Mouse (Mus musculus) midbrain, embryonic 12.5 days (tissue): ENCODE results near the gene Paqr7. TPM values are rescaled to one million over a fixed set of nuclear protein-coding genes. Genes with fewer than 3 reads are reported as not detected.
A peak's percentile ranks its signal among the peaks of the same experiment; 100 is the strongest.

Experiments
- ATAC-seq: fragments of 200-750 bp; cut with Nextera tagmentation; 2 replicates; pipeline ENCODE4 v1.8.0; 2017; ENCODE audit warnings: low read depth, moderate TSS enrichment, moderate library complexity; ENCODE audit not compliant: low FRiP score
- H3K27ac ChIP-seq: fragments of 300-500 bp; sonication (generic); replicated peaks from 2 replicates; pipeline ENCODE4 v1.5.1; 2016; ENCODE audit warnings: mild to moderate bottlenecking
- H3K27me3 ChIP-seq: fragments of 300-500 bp; sonication (generic); 2 replicates; pipeline ENCODE4 v1.6.1; 2016; ENCODE audit warnings: mild to moderate bottlenecking
- H3K36me3 ChIP-seq: fragments of 300-500 bp; sonication (generic); 2 replicates; pipeline ENCODE4 v1.6.1; 2016
- H3K4me1 ChIP-seq: fragments of 300-500 bp; sonication (generic); 2 replicates; pipeline ENCODE4 v1.6.1; 2016
- H3K4me2 ChIP-seq: fragments of 300-500 bp; sonication (generic); replicated peaks from 2 replicates; pipeline ENCODE4 v1.6.1; 2016; ENCODE audit warnings: mild to moderate bottlenecking, moderate library complexity
- H3K4me3 ChIP-seq: fragments of 300-500 bp; sonication (generic); 2 replicates; pipeline ENCODE4 v1.5.1; 2016; ENCODE audit warnings: mild to moderate bottlenecking
- H3K9ac ChIP-seq: fragments of 300-500 bp; sonication (generic); replicated peaks from 2 replicates; pipeline ENCODE4 v1.6.1; 2016; ENCODE audit warnings: mild to moderate bottlenecking, moderate library complexity
- H3K9me3 ChIP-seq: fragments of 300-500 bp; sonication (generic); 2 replicates; pipeline ENCODE4 v1.6.1; 2016; ENCODE audit warnings: mild to moderate bottlenecking
- WGBS: fragments of 180-500 bp; shearing (Covaris S2); methylation state at CpG from one replicate; pipeline ENCODE4 v1.1.7; 2016; 5-methylcytosine and 5-hydroxymethylcytosine counted together
- polyA plus RNA-seq: library from polyadenylated mRNA; unstranded; fragments of >200 nt; fragmentation: Nextera tagmentation; extraction: Ambion mirVana; gene quantifications from 2 replicates; pipeline ENCODE4 v1.2.1, GENCODE M21; 2016

Paqr7 gene
- polyA plus RNA-seq, 1 experiment from 2014 or later, result 6.4 TPM

DNA sequence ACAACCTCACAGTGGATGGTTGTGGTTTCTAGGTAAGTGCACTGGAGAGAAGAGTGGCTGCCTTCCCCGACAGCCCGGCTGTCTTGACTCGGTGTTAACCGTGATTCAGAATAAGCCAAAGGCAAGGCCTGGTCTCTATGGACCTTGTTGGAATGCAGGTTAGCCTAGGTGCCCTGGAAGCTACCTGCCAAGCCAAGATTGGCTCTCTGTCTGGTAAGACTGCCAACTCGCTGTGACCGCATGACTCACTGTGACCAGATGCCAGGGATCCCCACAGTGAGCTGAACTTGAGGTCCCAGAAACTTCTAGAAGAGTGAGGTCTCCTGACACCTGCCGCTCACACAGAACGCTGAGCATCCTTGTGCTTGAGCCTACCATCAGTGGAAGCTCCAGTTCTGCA lies 19.6 kb upstream of the Paqr7 start:
- peaks cover 5% of the 10 kb centered on the region; the same call in 1 of the 2 replicates for H3K27me3 ChIP-seq
- H3K4me1 ChIP-seq, result peaks cover 32% of the 10 kb centered on the region
- H3K36me3 ChIP-seq, result peaks cover 49% of the 10 kb centered on the region
- H3K27ac ChIP-seq, result peak overlapping the region; percentile 42
- no peak overlapping the region for H3K9ac ChIP-seq
- WGBS, result 95% methylated on average over 8 of the region's 8 CpGs
- H3K4me3 ChIP-seq, result no peak overlapping the region
- ATAC-seq, result no peak
- no peaks in the 10 kb centered on the region for H3K9me3 ChIP-seq
- H3K4me2 ChIP-seq, result no peak overlapping the region

GRCm38 (mm10) chr4:134478031-134478430 lies 18.5 kb upstream of the Paqr7 start:
- peaks cover 38% of the 10 kb centered on the region for H3K36me3 ChIP-seq
- 9% methylated on average over 9 of the region's 9 CpGs for WGBS
- H3K9ac ChIP-seq, result no peak overlapping the region
- H3K4me2 ChIP-seq, result no peak overlapping the region
- no peak overlapping the region for H3K4me3 ChIP-seq
- peak; percentile 63 for ATAC-seq
- peaks cover 11% of the 10 kb centered on the region; the same call in 1 of the 2 replicates for H3K27me3 ChIP-seq
- H3K4me1 ChIP-seq, result peaks cover 22% of the 10 kb centered on the region
- H3K27ac ChIP-seq, result peak overlapping the region; percentile 8
- no peaks in the 10 kb centered on the region for H3K9me3 ChIP-seq

- Histone ChIP-seq H3K9ac (no peak overlapping the region), H3K4me2 (no peak overlapping the region), H3K4me1 (peaks cover 10% of the 10 kb centered on the region; the same call in 1 of the 2 replicates), H3K9me3 (no peaks in the 10 kb centered on the region), H3K27me3 (peaks cover 11% of the 10 kb centered on the region), H3K4me3 (no peak overlapping the region), H3K27ac (no peak overlapping the region), H3K36me3 (peaks cover 24% of the 10 kb centered on the region)
- 93% methylated on average over 4 of the region's 4 CpGs for WGBS
- no peak for ATAC-seq
Observed at GRCm38 (mm10) chr4:134479839-134480238, 16.7 kb upstream of the Paqr7 start.

DNA sequence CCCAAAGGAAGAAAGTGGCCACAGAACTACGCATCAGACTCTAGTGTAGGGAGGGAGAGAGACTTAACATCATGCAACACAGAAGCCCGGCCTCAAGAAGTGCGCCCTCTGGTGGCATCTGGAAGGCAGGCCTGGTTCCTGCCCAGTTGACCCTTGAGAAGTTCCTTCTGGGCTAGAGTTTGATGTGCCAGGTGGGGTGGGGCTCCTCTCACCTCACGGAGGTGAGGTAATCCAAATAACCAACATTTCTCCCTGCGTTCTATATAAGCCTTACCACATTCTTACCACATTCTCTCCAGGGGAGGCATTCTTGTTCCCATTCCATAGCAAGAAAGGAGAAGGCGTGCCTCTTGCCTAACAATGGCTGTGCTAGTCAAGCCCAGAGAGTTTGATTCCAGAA lies 15.6 kb upstream of the Paqr7 start:
- no peak for ATAC-seq
- peaks cover 10% of the 10 kb centered on the region; the same call in 1 of the 2 replicates for H3K4me1 ChIP-seq
- no peak overlapping the region for H3K4me2 ChIP-seq
- WGBS, result 22% methylated on average over 6 of the region's 6 CpGs
- no peak overlapping the region for H3K9ac ChIP-seq
- H3K9me3 ChIP-seq, result no peaks in the 10 kb centered on the region
- no peak overlapping the region for H3K27ac ChIP-seq
- peaks cover 11% of the 10 kb centered on the region for H3K27me3 ChIP-seq
- peaks cover 14% of the 10 kb centered on the region for H3K36me3 ChIP-seq
- no peak overlapping the region for H3K4me3 ChIP-seq

DNA sequence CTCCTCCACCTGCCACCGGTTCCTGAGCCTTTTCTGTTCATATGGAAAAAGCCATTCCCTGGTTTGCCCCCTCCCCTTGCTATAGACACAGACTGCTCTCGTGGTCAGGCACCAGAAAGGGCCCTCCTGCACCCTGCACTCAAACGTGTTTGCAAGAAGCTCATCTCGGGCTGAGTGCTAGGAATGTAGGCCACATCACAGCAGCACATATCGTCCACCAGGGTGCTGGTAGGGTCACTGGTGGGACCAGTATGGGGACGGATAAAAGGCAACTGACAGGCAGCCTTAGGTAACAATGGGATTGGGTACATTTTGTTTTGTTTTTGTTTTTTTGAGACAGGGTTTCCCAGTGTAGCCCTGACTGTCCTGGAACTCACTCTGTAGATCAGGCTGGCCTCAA lies 15.2 kb upstream of the Paqr7 start:
- 58% methylated on average over 6 of the region's 6 CpGs for WGBS
- H3K9ac ChIP-seq, result no peak overlapping the region
- no peak overlapping the region for H3K4me2 ChIP-seq
- no peaks in the 10 kb centered on the region for H3K9me3 ChIP-seq
- H3K4me3 ChIP-seq, result no peak overlapping the region
- peaks cover 10% of the 10 kb centered on the region; the same call in 1 of the 2 replicates for H3K4me1 ChIP-seq
- no peak overlapping the region for H3K27ac ChIP-seq
- H3K36me3 ChIP-seq, result peaks cover 10% of the 10 kb centered on the region
- ATAC-seq, result no peak
- peaks cover 11% of the 10 kb centered on the region for H3K27me3 ChIP-seq

DNA sequence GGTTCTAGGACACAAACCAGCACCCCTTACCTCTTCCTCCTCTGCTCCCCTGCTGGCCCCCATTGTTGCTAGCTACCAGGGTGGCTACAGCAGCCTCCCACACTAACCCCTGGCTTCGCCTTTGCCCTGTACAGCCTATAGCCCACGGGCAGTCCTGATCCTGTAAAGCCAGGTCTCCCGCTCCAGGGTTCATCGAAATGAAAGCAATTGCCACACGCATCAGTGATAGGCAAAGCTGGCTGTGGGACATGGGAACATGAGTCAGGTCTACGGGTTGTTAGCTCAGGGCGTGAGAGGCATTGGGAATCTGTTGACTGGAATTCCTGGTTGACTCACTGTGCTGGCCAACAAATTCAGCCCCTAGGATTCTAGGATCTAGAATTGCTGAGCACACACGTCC lies 14.1 kb upstream of the Paqr7 start:
- Histone ChIP-seq H3K27ac (no peak overlapping the region), H3K4me1 (peaks cover 10% of the 10 kb centered on the region; the same call in 1 of the 2 replicates), H3K4me2 (no peak overlapping the region), H3K9me3 (no peaks in the 10 kb centered on the region), H3K4me3 (no peak overlapping the region), H3K9ac (no peak overlapping the region), H3K36me3 (no peaks in the 10 kb centered on the region), H3K27me3 (peaks cover 11% of the 10 kb centered on the region)
- WGBS, result 83% methylated on average over 8 of the region's 8 CpGs
- ATAC-seq, result no peak

- Histone ChIP-seq H3K9ac (no peak overlapping the region), H3K9me3 (no peaks in the 10 kb centered on the region), H3K4me1 (peaks cover 8% of the 10 kb centered on the region; the same call in 1 of the 2 replicates), H3K27me3 (peaks cover 11% of the 10 kb centered on the region), H3K27ac (no peak overlapping the region), H3K4me2 (no peak overlapping the region), H3K4me3 (no peak overlapping the region), H3K36me3 (no peaks in the 10 kb centered on the region)
- ATAC-seq, result no peak
- WGBS, result 74% methylated on average over 6 of the region's 6 CpGs
Observed at GRCm38 (mm10) chr4:134483078-134483688, 13.3 kb upstream of the Paqr7 start.

DNA sequence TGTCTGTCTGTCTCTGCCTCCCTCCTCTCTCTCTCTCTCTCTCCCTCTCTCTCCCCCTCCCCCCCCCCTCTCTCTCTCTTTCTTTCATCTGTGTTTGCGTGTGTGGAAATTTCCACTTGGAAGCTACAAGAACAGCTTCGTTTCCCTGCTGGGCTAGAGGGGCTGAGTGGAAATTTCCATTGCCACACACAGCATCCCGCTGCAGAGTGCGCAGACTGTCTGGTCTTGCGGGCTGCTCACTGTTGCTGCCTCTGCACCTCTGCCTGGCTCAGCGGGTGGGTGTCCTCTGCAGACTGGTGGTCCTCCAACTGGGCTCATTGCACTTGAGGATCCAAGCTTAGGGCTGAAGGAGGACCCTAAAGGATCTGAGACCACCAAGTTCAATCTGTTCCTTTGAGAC lies 12.8 kb upstream of the Paqr7 start:
- H3K4me1 ChIP-seq, result peaks cover 3% of the 10 kb centered on the region; the same call in 1 of the 2 replicates
- no peak for ATAC-seq
- H3K4me3 ChIP-seq, result no peak overlapping the region
- H3K27ac ChIP-seq, result no peak overlapping the region
- no peak overlapping the region for H3K4me2 ChIP-seq
- no peak overlapping the region for H3K9ac ChIP-seq
- no peaks in the 10 kb centered on the region for H3K36me3 ChIP-seq
- peaks cover 11% of the 10 kb centered on the region for H3K27me3 ChIP-seq
- WGBS, result 56% methylated on average over 6 of the region's 6 CpGs
- H3K9me3 ChIP-seq, result no peaks in the 10 kb centered on the region

DNA sequence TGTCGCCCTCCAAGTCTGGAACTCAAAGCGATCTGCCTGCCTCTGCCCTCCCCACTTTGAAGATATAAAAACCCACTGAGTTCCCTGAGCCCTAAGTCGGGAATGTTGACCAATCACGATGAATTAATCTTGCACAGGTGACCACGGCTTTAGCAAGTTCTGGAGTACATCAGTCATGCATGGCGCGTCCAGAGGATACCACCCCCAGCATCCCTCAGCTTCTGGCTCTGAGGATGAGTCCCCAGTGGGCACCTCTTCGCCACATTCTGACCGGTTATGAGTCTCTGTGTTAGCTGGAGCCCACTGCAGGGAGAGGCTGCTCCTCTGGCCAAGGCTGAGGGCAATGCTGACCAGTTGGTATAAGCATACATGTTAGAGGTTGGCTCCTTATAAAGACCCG lies 12.3 kb upstream of the Paqr7 start:
- no peaks in the 10 kb centered on the region for H3K9me3 ChIP-seq
- no peak for ATAC-seq
- H3K27ac ChIP-seq, result no peak overlapping the region
- H3K27me3 ChIP-seq, result peaks cover 11% of the 10 kb centered on the region
- no peak overlapping the region for H3K9ac ChIP-seq
- no peak overlapping the region for H3K4me3 ChIP-seq
- H3K4me1 ChIP-seq, result no peaks in the 10 kb centered on the region
- H3K36me3 ChIP-seq, result no peaks in the 10 kb centered on the region
- no peak overlapping the region for H3K4me2 ChIP-seq
- 85% methylated on average over 10 of the region's 10 CpGs for WGBS

GRCm38 (mm10) chr4:134485151-134485900 lies 11.2 kb upstream of the Paqr7 start:
- no peaks in the 10 kb centered on the region for H3K4me1 ChIP-seq
- WGBS, result 92% methylated on average over 5 of the region's 5 CpGs
- no peak overlapping the region for H3K27ac ChIP-seq
- ATAC-seq, result no peak
- H3K4me3 ChIP-seq, result no peak overlapping the region
- H3K4me2 ChIP-seq, result no peak overlapping the region
- H3K36me3 ChIP-seq, result no peaks in the 10 kb centered on the region
- H3K9ac ChIP-seq, result no peak overlapping the region
- no peaks in the 10 kb centered on the region for H3K9me3 ChIP-seq
- peaks cover 11% of the 10 kb centered on the region for H3K27me3 ChIP-seq

DNA sequence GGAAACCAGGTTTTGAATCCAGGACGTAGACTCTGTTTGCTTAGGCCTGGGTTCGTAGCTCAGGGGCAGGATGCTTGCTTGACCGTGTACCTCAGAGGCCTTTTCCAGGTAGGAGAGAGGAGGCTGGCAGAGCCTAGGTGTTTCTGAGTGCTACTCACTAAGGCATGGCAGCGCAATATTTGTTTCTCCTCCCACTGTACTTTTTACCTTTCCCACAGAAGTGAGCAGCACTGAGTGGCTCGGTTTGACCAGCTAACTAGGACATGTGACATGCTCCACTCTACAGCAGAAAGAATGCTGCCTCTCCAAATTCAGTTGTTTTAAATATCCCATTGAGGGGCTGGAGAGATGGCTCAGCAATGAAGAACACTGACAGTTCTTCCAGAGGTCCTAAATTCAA lies 8.3 kb upstream of the Paqr7 start:
- no peak overlapping the region for H3K9ac ChIP-seq
- ATAC-seq, result no peak
- no peaks in the 10 kb centered on the region for H3K4me1 ChIP-seq
- H3K27me3 ChIP-seq, result no peaks in the 10 kb centered on the region; the same call in none of the 2 replicates
- H3K9me3 ChIP-seq, result no peaks in the 10 kb centered on the region
- H3K36me3 ChIP-seq, result no peaks in the 10 kb centered on the region
- no peak overlapping the region for H3K4me3 ChIP-seq
- no peak overlapping the region for H3K27ac ChIP-seq
- WGBS, result 95% methylated on average over 5 of the region's 5 CpGs
- no peak overlapping the region for H3K4me2 ChIP-seq

GRCm38 (mm10) chr4:134489986-134490665 lies 6.4 kb upstream of the Paqr7 start:
- Histone ChIP-seq H3K9me3 (no peaks in the 10 kb centered on the region), H3K9ac (no peak overlapping the region), H3K4me2 (no peak overlapping the region), H3K4me1 (peaks cover 6% of the 10 kb centered on the region; the same call in 1 of the 2 replicates), H3K27ac (no peak overlapping the region), H3K36me3 (no peaks in the 10 kb centered on the region), H3K4me3 (no peak overlapping the region), H3K27me3 (no peaks in the 10 kb centered on the region; the same call in 1 of the 2 replicates)
- WGBS, result 88% methylated on average over 11 of the region's 11 CpGs
- ATAC-seq, result no peak
